Mouse (Mus musculus) G1E-ER4 (cell line): ENCODE results near the gene Sfrp4. TPM values are rescaled to one million over a fixed set of nuclear protein-coding genes. Genes with fewer than 3 reads are reported as not detected.

Experiments
- GATA1 ChIP-seq: IDR thresholded peaks from one replicate; pipeline ENCODE4 v1.8.0; 2012; ENCODE audit warnings: low read length, inconsistent platforms
- polyA plus RNA-seq: library from polyadenylated mRNA; stranded (reverse); fragments of >175 nt; gene quantifications from 2 replicates; pipeline ENCODE4 v1.2.3, GENCODE M21; 2012

Sfrp4 gene
- not detected in 2 replicates for polyA plus RNA-seq

- no peak for TF ChIP-seq GATA1
Measured at GRCm38 (mm10) chr13:19622573-19623227, at the start of gene Sfrp4. Gene Sfrp4, plus strand, starts transcription at chr13:19623104.

DNA sequence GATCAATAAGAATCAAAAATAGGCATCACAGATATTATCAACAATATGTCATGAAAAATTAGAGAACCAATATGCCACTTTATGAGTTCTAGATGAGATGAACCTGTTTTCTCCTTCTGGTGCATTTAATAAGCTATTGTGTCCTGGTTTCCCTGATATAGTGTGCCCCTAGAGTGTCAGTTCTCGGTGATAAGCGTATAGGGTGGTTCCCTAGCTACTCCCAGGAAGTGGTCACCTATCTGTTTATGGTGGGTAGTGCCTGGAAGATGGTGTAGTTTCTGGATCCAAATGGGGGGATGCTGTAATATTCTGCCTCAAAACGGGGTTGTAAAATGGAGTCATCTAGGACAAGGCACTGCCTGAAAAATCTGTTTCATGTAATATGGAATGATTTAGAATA, 47.0 kb upstream of the Sfrp4 start:
- TF ChIP-seq GATA1 = no peak

DNA sequence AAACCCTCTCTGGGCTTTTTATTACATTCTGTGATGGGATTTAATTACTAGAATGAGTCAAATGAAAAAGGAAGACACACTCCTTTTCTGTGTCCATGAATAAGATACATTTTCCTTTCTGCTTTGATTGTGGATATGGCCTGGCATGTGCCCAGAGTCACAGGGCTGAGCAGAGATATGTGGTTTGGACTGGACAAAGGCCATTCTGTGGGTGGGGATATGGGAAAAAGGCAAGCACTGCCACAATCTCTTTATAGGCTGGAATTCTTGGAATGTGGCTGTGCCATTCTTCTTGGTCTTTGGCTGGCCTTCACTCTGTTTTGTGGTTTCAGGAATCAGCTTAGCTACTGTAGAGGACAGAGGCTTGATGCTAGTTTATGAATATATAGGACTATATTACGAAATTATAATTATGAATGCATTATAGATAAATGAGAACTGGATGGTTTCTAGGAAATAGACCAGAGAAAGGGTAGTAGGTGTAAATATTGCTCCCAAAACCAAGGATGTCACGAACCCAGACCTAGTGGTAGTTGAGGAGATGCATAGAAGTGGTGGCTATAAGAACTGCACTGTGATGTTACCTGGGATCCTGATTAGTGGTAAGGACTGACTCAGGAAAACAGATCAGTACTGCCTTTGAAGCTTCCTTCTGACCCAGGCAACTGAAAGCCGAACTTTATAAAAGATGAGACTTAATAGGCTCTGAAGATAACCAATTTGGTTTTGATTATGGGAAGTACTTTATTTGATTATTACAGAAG, 31.7 kb upstream of the Sfrp4 start:
- TF ChIP-seq GATA1 = no peak

GRCm38 (mm10) chr13:19595141-19595540, 27.8 kb upstream of the Sfrp4 start:
- no peak for TF ChIP-seq GATA1

DNA sequence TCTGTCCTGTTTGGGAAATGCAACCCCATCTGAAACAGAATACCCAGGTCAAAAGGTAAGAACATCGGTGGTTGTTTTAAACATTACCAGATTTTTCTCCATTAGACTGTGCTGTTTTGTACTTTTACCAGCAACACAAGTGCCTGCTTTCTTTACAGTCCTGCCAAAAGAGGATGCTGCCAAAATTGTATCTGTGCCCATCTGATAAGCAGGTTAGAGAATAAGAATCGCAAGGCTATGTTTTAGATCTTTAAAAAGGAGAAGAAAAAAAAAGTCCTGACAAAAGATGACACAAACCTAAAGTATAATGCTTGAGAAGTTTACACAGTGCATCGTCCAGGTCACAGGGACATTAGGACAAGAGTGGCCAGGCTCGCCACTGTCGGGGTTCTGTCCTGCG, 23.7 kb upstream of the Sfrp4 start:
- TF ChIP-seq GATA1 = no peak

DNA sequence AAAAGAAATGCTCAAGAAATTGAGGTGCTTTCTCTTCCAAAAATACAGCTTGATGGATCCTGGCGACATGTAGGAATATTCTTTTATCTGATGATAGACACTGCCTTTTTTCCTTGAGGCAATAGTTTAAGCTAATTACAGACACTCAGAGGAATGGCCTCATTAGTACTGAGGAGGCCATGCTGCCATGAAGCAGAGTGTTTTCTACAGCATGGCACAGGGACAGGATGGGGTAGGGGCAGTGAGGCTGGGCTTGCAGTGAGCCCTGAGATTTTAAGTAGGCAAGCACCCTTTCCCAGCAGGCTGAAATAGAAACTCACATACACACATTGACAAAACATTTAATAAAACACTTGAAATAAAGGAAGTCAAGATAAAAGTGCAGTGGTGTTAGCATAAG, 20.4 kb upstream of the Sfrp4 start:
- TF ChIP-seq GATA1 = no peak

- no peak for TF ChIP-seq GATA1
Measured at GRCm38 (mm10) chr13:19603719-19604118, 19.2 kb upstream of the Sfrp4 start.

DNA sequence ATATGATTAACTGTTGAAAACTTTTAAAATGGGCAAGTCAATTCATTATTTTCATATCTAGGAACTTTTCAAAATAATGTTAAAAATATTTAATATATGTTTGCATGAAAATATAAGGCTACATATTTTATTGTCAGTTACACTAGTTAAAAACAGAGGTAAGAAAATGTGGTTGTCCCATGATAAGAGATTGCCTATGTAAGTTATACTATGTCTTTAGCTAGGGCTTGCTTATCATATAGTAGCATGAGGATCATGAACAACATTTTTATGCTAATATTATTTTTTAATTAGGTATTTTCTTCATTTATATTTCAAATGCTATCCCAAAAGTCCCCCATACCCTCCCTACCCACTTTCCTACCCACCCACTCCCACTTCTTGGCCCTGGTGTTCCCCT, 18.0 kb upstream of the Sfrp4 start:
- no peak for TF ChIP-seq GATA1

DNA sequence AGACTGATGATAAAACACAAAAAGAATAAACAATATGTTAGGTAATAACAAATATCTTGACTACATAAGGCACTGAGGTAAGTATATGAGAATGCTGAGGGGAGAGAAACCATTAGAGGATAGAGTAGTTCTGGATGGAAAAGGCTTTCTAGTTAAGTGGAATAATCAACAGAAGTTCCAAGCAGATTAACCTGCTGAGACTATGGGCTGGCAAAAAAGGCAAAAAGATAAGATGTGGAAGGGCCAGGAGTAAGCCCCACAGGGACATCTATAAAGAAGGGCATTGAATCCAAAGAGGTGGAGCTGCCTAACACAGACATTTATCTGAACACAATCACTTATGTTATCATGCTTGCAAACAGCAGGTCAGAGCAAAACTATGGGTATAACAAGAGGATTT, 14.8 kb upstream of the Sfrp4 start:
- no peak for TF ChIP-seq GATA1

DNA sequence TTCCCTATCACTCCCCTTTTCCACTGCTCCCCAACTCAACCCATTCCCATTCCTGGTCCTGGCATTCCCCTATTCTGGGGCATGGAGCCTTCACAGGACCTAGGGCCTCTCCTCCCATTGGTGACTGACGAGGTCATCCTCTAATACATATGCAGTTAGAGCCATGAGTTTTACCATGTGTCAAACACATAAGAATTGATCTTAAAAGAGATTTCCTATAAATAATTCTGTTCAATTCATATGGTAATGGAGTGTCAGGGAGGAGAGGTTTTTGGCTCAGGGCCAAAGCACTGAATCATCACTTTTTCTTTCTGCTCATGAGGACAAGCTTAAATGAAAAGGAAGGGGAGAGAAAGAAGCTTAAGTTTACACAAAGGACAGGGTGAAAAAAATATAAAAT, 10.6 kb upstream of the Sfrp4 start:
- TF ChIP-seq GATA1 = no peak

- no peak for TF ChIP-seq GATA1
Measured at GRCm38 (mm10) chr13:19612963-19613362, 9.9 kb upstream of the Sfrp4 start.

DNA sequence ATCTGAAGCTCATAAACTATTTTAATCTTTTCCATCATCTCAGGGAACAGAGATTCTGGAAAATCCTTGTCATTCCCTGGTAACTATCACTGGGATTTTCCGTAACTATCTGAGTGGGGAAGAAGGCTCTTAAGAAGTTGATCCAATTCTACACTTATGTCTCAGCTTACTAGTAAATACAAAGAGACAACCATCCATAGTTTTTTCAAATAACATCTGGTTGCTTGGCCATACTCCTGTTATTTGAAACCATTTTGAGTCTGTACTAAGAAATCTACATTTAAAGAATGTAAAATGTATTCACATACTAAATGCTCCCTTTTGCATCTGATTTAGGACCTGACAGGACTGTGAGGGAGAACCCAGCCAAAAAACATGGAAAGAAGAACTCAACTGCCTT, 9.5 kb upstream of the Sfrp4 start:
- no peak for TF ChIP-seq GATA1

DNA sequence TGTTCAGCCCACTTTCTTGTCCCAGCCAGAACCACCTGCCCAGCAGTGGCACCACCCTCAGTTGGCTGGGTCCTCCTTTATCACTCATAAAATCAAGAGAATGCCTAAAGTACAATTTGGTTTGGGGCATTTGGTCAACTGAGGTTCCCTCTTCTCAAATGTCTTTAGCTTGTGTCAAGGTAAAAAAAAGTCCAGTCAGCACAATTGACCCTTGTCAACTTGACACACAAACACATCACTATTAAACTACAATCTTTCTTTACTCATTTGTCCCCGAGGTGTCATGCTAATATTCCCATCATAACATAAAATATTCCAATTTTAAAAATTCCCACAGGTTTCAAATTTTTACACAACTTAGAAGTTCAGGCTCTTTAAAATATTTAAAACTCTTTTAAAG, 8.6 kb upstream of the Sfrp4 start:
- no peak for TF ChIP-seq GATA1

DNA sequence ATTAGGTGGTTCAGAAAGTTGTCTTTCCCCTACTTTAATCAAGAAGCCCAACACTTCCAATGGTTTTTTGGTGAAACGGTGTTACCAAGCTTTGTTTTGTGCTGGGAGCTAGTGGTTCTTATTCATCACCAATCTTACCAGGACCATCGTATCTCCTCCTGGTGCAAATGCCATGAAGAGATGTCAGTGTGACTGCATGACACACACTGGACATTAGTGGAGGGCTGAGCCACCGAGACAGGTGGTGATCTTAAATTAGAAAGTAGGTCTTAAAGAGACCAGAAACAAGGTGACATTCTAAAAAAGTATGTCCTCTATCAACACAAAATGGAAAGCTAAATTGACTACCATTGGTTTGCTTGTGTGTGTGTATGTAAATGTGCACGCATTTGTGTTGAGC, 4.8 kb upstream of the Sfrp4 start:
- TF ChIP-seq GATA1 = no peak

- no peak for TF ChIP-seq GATA1
Measured at GRCm38 (mm10) chr13:19618841-19619215, 4.1 kb upstream of the Sfrp4 start.

DNA sequence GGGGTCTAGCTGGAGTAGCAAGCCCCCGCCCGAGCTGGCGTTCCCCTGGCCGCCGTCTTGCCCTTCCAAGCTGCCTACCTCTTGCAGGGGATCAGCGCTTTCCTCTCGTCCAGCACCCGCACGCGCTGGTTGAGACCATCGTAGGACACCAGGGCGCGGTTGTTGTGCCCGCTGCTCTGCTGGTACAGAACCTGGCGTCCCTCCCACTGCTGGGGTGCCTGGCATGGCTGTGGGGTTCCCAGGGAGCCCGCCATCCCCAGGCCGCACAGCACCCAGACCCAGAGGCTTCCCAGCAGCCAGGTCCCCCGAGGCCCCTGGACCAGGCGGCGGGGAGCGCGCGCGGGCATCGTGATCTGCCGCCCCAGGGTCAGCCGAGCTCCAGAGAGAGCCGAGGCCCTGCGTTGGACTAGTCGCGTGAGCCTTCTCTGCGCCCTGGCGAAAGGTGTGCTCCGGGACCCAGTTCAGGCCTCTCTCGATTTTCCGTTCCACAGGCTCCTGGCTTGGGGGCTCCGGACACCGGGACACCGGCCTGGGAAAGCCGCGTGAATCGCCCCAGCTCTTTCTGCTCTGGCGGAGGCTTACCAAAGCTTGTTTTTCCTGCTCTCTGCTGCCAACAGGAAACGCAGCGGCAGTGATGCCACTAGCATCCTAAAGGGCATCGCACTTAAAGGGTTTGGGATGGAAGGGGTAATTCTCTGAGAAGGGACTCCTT, 3.5 kb upstream of the Sfrp4 start, which contains the start of gene Epdr1:
TSS of gene Epdr1 (minus strand) at position 712 of the 712 bp plus-strand sequence.
- TF ChIP-seq GATA1 = no peak
